Mouse (Mus musculus) forebrain, embryonic 13.5 days (tissue): ENCODE measurements at regions not wholly inside any gene's neighbourhood (a gene's known extent, or its start where the extent isn't known, plus 50 kb on each side); places are given as distances from the start of the nearest gene placed in this dataset.

Source experiments
- ATAC-seq: fragments of 200-750 bp; cut with Nextera tagmentation; 2 replicates; pipeline ENCODE4 v1.8.0; 2017
- H3K27ac ChIP-seq: fragments of 300-500 bp; sonication (generic); 2 replicates; pipeline ENCODE4 v1.5.1; 2015; ENCODE audit warnings: inconsistent platforms, mild to moderate bottlenecking, moderate library complexity
- H3K27me3 ChIP-seq: fragments of 300-500 bp; sonication (generic); 2 replicates; pipeline ENCODE4 v1.6.1; 2015; ENCODE audit warnings: mild to moderate bottlenecking, inconsistent platforms
- H3K36me3 ChIP-seq: fragments of 300-500 bp; sonication (generic); 2 replicates; pipeline ENCODE4 v1.6.1; 2015; ENCODE audit warnings: mild to moderate bottlenecking, inconsistent platforms; ENCODE audit not compliant: poor library complexity, severe bottlenecking
- H3K4me1 ChIP-seq: fragments of 300-500 bp; sonication (generic); 2 replicates; pipeline ENCODE4 v1.6.1; 2015; ENCODE audit warnings: inconsistent platforms
- H3K4me2 ChIP-seq: fragments of 300-500 bp; sonication (generic); 2 replicates; pipeline ENCODE4 v1.6.1; 2015; ENCODE audit warnings: inconsistent platforms, mild to moderate bottlenecking, moderate library complexity
- H3K4me3 ChIP-seq: fragments of 300-500 bp; sonication (generic); 2 replicates; pipeline ENCODE4 v1.5.1; 2015; ENCODE audit warnings: mild to moderate bottlenecking, inconsistent platforms
- H3K9ac ChIP-seq: fragments of 300-500 bp; sonication (generic); 2 replicates; pipeline ENCODE4 v1.6.1; 2015; ENCODE audit warnings: mild to moderate bottlenecking, inconsistent platforms
- H3K9me3 ChIP-seq: fragments of 300-500 bp; sonication (generic); replicated peaks from 2 replicates; pipeline ENCODE4 v1.6.1; 2016; ENCODE audit warnings: inconsistent platforms
- whole genome bisulfite sequencing: fragments of 180-500 bp; shearing (Covaris S2); methylation state at CpG from one replicate; pipeline ENCODE4 v1.1.7; 2015; 5-methylcytosine and 5-hydroxymethylcytosine counted together

DNA sequence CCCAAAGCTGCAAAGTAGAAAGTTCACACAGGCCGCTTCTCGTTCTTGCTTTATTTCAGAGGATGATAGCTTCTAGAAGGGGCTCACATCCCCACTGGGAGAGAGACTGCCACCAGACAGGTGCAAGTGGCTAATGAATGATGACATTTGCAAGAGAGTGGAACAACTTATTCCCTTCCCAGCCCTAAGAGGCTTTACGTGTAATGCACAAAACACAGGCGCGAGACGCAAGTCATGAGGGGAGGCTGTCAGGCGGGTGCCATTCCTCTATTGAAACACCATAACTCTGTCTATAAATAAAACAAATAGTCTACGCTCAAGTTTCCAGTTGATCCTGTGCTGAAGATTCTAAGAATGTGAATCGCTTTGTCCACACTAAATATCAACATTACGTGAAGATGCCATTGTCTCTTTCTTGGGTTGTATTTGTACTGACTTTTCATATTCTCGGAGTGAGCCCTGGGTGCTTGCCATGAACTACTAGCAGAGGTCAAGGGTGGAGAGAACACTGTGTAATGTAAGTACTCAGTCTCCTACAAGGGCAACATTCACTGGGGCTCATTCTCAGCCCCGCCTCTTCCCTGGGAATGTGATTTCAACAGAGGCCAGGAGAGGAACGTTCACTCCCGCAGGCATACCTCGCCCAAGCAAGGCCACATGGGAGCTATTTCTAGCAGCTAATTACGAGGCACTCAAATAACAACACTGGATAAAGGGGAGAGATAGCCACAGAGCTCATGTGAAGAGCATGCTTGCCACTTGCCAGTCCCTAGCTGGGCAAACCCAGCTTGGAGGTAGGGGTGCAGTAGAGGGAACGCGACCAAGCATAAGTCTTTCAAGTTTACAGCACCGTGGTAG lies 225.5 kb upstream of the Pabpc6 start:
- no peak for ATAC-seq
- H3K9me3 ChIP-seq: no peaks in the 10 kb centered on the region
- H3K36me3 ChIP-seq: no peaks in the 10 kb centered on the region
- no peak overlapping the region for H3K27ac ChIP-seq
- peaks cover 21% of the 10 kb centered on the region for H3K4me1 ChIP-seq
- H3K27me3 ChIP-seq: no peaks in the 10 kb centered on the region
- 73% methylated on average over 19 of the region's 19 CpGs for WGBS
- H3K4me3 ChIP-seq: no peak overlapping the region
- H3K9ac ChIP-seq: no peak overlapping the region
- H3K4me2 ChIP-seq: no peak overlapping the region

GRCm38 (mm10) chr17:9893966-9894365 lies 224.4 kb upstream of the Pabpc6 start:
- WGBS: 57% methylated on average over 6 of the region's 6 CpGs
- Histone ChIP-seq H3K4me3 (no peak overlapping the region), H3K4me2 (no peak overlapping the region), H3K9me3 (no peaks in the 10 kb centered on the region), H3K9ac (no peak overlapping the region), H3K27ac (no peak overlapping the region), H3K27me3 (no peaks in the 10 kb centered on the region), H3K4me1 (peaks cover 31% of the 10 kb centered on the region), H3K36me3 (no peaks in the 10 kb centered on the region)
- ATAC-seq: no peak

DNA sequence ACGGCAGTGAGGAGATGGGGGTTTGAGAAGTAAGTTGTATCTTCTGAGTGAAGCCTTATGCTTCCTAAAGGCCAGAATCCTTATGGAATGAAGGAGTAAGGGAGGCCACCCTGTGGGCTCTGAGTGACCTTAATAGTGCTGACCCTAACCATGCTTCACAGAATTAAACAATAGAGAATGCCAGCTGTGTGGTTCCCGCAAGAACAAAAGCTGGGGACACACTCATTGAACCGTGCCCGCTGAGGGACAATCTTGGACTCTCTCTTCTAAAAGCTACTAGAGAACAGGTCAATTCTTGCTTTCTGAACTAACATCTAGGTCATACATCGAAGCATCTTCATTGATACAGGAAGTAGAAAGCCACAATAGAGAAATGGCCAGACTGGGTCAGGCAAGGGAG lies 223.3 kb upstream of the Pabpc6 start:
- H3K27me3 ChIP-seq: no peaks in the 10 kb centered on the region
- no peak overlapping the region for H3K4me3 ChIP-seq
- no peak for ATAC-seq
- H3K9ac ChIP-seq: no peak overlapping the region
- no peaks in the 10 kb centered on the region for H3K36me3 ChIP-seq
- H3K9me3 ChIP-seq: no peaks in the 10 kb centered on the region
- H3K4me2 ChIP-seq: no peak overlapping the region
- H3K27ac ChIP-seq: no peak overlapping the region
- WGBS: 25% methylated on average over 5 of the region's 5 CpGs
- peaks cover 37% of the 10 kb centered on the region for H3K4me1 ChIP-seq

- no peaks in the 10 kb centered on the region for H3K36me3 ChIP-seq
- no peak for ATAC-seq
- H3K27me3 ChIP-seq: no peaks in the 10 kb centered on the region
- peaks cover 37% of the 10 kb centered on the region for H3K4me1 ChIP-seq
- no peak overlapping the region for H3K4me3 ChIP-seq
- WGBS: 74% methylated on average over 9 of the region's 9 CpGs
- no peak overlapping the region for H3K4me2 ChIP-seq
- H3K9ac ChIP-seq: no peak overlapping the region
- no peak overlapping the region for H3K27ac ChIP-seq
- no peaks in the 10 kb centered on the region for H3K9me3 ChIP-seq
These were observed 222.6 kb upstream of the Pabpc6 start for GRCm38 (mm10) chr17:9892141-9892540.

GRCm38 (mm10) chr17:9888494-9888893 lies 219.0 kb upstream of the Pabpc6 start:
- ATAC-seq: no peak
- no peak overlapping the region for H3K4me2 ChIP-seq
- H3K4me1 ChIP-seq: peaks cover 37% of the 10 kb centered on the region
- H3K27me3 ChIP-seq: no peaks in the 10 kb centered on the region
- WGBS: 64% methylated on average over 4 of the region's 4 CpGs
- H3K36me3 ChIP-seq: no peaks in the 10 kb centered on the region
- no peaks in the 10 kb centered on the region for H3K9me3 ChIP-seq
- H3K9ac ChIP-seq: no peak overlapping the region
- H3K27ac ChIP-seq: no peak overlapping the region
- no peak overlapping the region for H3K4me3 ChIP-seq

DNA sequence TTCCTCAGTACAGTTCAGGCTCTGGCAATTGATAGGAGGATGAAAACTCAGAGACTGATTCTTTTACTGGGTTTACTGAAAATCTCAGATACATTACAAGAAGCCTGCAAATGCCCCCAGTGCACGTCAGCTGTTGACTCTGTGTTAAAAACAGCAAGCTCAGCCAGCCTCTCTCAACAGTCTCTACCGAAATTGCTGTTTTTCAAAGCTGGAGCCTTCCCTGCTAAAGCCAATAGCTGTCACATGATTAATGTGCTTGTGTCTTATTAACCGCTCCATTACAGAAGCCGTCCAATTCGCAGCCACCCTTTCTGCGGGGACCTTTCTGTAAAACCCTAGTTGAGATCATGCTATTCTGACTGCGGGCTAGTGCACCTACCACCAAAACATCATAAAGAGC lies 215.6 kb upstream of the Pabpc6 start:
- no peak; the same call in 1 of the 2 replicates for ATAC-seq
- no peak overlapping the region; the same call in 1 of the 2 replicates for H3K27ac ChIP-seq
- WGBS: 61% methylated on average over 7 of the region's 7 CpGs

DNA sequence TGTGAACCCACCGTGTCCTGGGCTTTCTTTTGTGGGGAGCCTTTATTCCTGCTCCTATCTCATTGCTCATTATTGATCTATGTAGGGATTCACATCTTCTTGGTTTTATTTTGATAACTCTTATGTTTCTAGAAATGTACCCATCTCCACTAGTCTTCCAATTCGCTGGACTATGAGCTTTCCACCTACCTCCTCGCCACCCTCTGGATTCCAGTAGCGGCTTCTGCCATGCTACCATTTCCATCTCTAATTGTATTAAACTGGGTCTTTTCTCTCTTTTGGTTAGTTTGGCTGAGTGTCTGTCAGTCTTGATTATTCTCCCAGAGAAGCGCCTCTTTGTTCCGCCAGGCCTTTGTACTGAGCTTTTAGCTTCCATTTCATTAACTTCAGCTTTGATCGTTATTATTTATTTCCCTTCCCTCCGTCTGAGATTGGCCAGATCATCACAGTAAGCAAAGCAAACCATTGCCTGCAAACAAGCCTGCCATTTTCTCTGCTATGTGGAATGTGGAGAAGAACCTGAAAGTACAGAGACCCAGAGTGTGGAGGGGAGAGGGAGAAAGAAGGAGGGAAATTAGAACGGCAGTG lies 213.2 kb upstream of the Pabpc6 start:
- Histone ChIP-seq H3K27me3 (no peaks in the 10 kb centered on the region), H3K36me3 (no peaks in the 10 kb centered on the region), H3K4me2 (no peak overlapping the region), H3K9me3 (no peaks in the 10 kb centered on the region), H3K4me1 (peaks cover 36% of the 10 kb centered on the region), H3K9ac (no peak overlapping the region), H3K27ac (no peak overlapping the region), H3K4me3 (no peak overlapping the region)
- ATAC-seq: peak; percentile 32; the same call in 1 of the 2 replicates
- 15% methylated on average over 9 of the region's 9 CpGs for WGBS

More for the DNA sequence above, 215.6 kb upstream of the Pabpc6 start:
- no peaks in the 10 kb centered on the region for H3K27me3 ChIP-seq
- H3K4me1 ChIP-seq: peaks cover 38% of the 10 kb centered on the region
- no peak overlapping the region for H3K9ac ChIP-seq
- no peaks in the 10 kb centered on the region for H3K36me3 ChIP-seq
- H3K4me3 ChIP-seq: no peak overlapping the region
- H3K9me3 ChIP-seq: no peaks in the 10 kb centered on the region
- H3K4me2 ChIP-seq: no peak overlapping the region

DNA sequence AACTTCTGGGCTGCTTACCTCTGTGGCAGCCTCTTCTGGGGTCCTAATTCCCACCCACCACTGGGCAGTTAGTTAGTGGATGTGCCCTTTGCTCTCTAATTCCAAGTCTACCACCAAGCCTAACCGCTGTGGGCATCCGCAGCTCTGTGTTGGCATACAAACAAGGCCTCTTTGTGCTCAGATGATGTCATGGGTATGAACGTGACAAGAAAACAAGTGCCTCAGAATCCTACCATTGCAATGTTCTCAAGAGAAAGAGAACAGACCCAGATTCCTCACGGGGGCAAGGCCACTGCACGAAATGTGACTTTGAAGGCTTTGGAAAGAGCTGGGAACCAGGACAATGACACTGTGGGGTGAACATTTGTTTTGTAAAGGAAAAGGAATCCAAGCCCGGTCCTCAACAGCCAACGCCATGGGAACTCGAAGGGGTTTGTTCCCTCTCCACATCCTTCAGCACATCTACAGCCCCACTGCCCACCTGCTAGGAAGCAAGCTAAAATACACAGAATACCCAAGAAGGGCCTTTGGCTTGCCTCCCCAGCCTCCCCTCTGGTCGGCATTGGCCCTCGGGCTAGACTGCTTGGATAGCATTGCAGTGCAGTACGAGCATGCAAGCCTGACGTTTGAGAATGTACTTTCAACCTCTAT lies 210.2 kb upstream of the Pabpc6 start:
- Histone ChIP-seq H3K9me3 (no peaks in the 10 kb centered on the region), H3K27me3 (no peaks in the 10 kb centered on the region), H3K4me3 (no peak overlapping the region), H3K9ac (no peak overlapping the region), H3K27ac (peak overlapping the region; percentile 93), H3K36me3 (no peaks in the 10 kb centered on the region), H3K4me2 (no peak overlapping the region), H3K4me1 (peaks cover 34% of the 10 kb centered on the region)
- 35% methylated on average over 12 of the region's 12 CpGs for WGBS
- ATAC-seq: peak; percentile 88

- WGBS: 55% methylated on average over 10 of the region's 10 CpGs
- Histone ChIP-seq H3K36me3 (no peaks in the 10 kb centered on the region), H3K27me3 (no peaks in the 10 kb centered on the region), H3K9me3 (no peaks in the 10 kb centered on the region), H3K4me2 (no peak overlapping the region), H3K27ac (peak overlapping the region; percentile 63; the same call in 1 of the 2 replicates), H3K4me3 (no peak overlapping the region), H3K9ac (no peak overlapping the region), H3K4me1 (peaks cover 21% of the 10 kb centered on the region)
- no peak for ATAC-seq
These were observed 204.2 kb upstream of the Pabpc6 start for GRCm38 (mm10) chr17:9873695-9874094.

DNA sequence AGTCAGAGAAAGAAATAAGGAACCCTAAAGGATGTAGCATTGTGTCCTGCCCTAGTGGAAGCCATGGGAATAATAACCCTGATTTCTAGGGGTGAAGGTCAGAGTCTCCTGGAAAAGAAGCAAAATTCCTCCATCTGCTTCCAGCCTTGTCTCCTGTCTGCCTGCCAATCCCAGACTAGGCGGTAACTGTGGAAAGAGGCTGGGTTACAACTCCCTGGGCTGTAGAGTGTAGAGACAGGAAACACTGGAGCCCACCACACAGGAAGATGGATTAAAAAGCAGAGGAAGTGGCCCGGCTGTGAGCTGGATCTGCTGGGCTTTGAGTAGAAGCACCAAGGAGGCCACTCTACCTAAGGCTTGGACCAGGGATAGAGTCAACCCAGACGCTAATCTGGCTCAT lies 200.7 kb upstream of the Pabpc6 start:
- no peak overlapping the region for H3K4me3 ChIP-seq
- H3K27me3 ChIP-seq: no peaks in the 10 kb centered on the region
- WGBS: 85% methylated on average over 3 of the region's 3 CpGs
- no peak overlapping the region for H3K9ac ChIP-seq
- ATAC-seq: no peak
- no peak overlapping the region for H3K27ac ChIP-seq
- peaks cover 16% of the 10 kb centered on the region for H3K4me1 ChIP-seq
- H3K9me3 ChIP-seq: no peaks in the 10 kb centered on the region
- H3K4me2 ChIP-seq: no peak overlapping the region
- no peaks in the 10 kb centered on the region for H3K36me3 ChIP-seq

- no peak for ATAC-seq
- Histone ChIP-seq H3K4me2 (no peak overlapping the region), H3K9ac (no peak overlapping the region), H3K4me3 (no peak overlapping the region), H3K36me3 (no peaks in the 10 kb centered on the region), H3K27me3 (no peaks in the 10 kb centered on the region), H3K27ac (no peak overlapping the region), H3K4me1 (peaks cover 9% of the 10 kb centered on the region), H3K9me3 (no peaks in the 10 kb centered on the region)
- WGBS: 93% methylated on average over 11 of the region's 11 CpGs
These were observed 199.3 kb upstream of the Pabpc6 start for GRCm38 (mm10) chr17:9868747-9869281.

- Histone ChIP-seq H3K4me1 (peaks cover 17% of the 10 kb centered on the region), H3K9me3 (no peaks in the 10 kb centered on the region), H3K27ac (no peak overlapping the region), H3K27me3 (no peaks in the 10 kb centered on the region), H3K4me3 (no peak overlapping the region), H3K36me3 (no peaks in the 10 kb centered on the region), H3K4me2 (no peak overlapping the region), H3K9ac (no peak overlapping the region)
- no peak for ATAC-seq
- WGBS: 70% methylated on average over 10 of the region's 10 CpGs
These were observed 194.7 kb upstream of the Pabpc6 start for GRCm38 (mm10) chr17:9864254-9864653.
